Mouse (Mus musculus): ENCODE data around the gene Drosha.
"Not testable (repeated sequence)": the region's sequence is repeated elsewhere in the genome, so short reads cannot be mapped to it uniquely, and the experiment has no call there.

Drosha gene

DNA sequence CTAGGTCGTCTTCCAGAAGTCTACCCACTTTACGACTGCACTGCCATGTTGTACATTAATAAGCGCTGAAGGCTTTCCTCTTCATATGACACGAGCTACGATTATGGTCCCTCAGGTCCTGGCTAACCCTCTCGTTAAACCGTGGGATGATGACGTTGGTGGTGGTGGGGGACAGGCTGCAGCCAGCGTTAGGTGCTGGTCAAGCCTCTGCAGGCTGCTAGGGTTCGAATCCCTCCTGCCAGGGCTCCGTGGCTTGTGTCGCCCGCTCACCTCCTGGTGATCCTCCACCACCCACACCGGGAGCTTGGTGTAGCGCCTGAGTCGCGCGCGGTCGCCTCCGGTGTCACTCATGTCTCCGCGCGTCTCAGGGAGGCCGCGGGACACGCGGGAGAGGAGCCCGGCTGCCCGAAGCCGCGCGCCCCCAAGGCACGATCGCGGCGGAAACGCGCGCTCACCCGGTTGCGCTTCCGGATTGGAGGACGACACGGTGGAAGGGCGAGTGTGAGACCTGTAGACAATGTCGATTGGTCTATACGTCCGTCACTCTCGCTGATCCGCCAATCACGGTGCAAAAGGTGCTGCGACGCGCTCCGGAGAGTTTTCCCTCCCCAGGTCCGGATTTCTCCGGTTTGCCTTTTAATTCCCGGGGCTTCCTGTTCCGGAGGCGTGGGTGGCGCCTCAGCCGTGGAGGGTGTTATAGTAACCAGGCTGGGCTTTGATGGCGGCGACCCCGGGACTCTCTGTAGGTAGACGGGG is at the start of gene Drosha, which contains the start of gene 6030458C11Rik:
TSS of gene Drosha (plus strand) at position 619 of the 756 bp plus-strand sequence.
TSS of gene 6030458C11Rik (minus strand) at position 453 of the 756 bp plus-strand sequence.
- in situ Hi-C loops (cut with MboI; ENCODE audit: unreplicated experiment in 2 of 2), result no loop called here

DNA sequence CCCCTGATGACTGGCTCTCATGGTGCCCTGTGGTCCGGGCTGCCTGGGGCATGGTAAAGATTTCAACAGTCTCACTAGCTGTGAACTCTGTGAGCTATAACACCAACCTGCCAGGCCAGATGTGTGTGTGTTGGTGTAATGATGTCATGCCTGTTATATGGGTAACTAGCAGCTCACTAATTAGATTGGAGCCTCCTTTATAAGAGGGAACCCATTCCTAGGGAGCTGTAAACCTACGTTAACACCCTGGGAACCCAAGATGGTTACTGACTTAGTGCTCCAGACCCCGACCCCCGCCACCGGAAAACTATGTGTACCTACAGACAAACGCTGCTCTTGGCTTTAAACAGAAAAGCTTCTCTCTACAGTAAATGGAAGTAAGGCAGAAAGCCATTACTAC is 43.3 kb upstream of the Drosha start:
- in situ Hi-C loops (cut with MboI; ENCODE audit: unreplicated experiment in 2 of 2), result loop anchor here in 1 of 2 experiments (25.0 kb wide), 1 partner anchor 1369 kb away; no protein-coding TSS in a partner anchor

DNA sequence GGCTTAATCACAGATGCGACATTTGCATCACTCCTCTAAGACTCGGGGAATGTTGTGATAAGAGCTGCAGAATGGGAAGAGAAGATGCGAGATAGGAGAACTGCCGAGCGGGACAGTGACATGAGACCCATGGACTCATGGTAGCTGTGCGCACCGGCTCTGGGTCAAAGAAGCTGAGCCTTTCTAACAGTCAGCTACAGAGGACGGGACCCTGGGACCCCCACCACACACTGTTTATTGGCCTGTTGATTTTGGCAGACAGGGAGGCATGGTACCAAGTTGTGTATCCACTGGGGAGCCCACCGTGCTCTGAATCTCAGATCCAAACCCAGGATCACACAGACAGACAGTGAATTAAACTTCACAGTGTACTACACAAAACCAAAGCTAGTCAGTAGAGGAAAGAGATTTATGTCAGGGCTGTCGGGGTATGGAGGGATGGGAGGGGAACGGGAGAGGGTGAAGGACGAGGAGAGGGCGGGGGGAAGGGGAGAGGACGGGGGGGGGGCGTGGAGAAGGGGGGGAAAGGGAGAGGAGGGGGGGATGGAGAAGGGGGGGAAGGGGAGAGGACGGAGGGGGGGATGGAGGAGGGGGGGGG is 42.8 kb upstream of the Drosha start:
- in situ Hi-C loops (cut with MboI; ENCODE audit: unreplicated experiment in 2 of 2), result loop anchor here in 1 of 2 experiments (25.0 kb wide), 1 partner anchor 1370 kb away; no protein-coding TSS in a partner anchor

DNA sequence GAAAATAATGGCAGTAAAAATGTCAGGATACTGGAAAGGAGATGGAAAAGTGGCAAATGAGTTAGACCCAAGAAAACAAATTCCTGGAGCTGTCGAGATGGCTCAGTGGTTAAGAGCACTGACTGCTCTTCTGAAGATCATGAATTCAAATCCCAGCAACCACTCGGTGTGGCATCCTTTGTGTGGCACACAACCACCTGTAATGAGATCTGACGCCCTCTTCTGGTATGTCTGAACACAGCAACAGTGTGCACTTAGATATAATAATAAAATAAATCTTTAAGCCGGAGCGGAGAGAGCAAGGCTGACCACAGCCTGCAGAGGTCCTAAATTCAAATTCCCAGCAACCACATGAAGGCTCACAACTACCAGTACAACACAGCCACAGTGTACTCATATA is 36.1 kb upstream of the Drosha start:
- in situ Hi-C loops (cut with MboI; ENCODE audit: unreplicated experiment in 2 of 2), result loop anchor here in 1 of 2 experiments (25.0 kb wide), 1 partner anchor 1376 kb away; no protein-coding TSS in a partner anchor

DNA sequence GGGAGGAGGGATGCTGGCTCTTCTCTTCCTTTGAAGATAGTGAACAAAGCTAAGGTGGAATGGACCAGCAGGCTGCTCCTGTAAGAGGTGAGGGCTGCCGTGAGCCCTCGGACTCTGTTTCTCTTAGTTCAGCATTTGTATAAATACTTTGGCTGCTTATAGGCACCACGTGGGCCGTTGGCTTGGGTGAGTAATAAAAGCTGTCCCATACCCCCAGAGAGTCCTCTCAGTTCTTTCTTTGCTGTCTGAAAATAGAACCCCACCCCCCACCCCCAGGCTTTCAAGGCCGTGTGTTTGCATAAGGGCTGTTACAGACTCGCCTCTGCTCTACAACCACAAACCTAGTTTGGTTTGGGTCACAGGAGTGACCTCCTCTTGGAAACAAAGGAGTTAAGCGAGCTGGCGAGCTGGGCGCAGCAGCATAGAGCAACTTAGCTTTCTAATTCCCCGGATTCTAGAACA is 35.2 kb upstream of the Drosha start:
- in situ Hi-C loops (cut with MboI; ENCODE audit: unreplicated experiment in 2 of 2), result loop anchor here in 1 of 2 experiments (25.0 kb wide), 1 partner anchor 1377 kb away; no protein-coding TSS in a partner anchor

DNA sequence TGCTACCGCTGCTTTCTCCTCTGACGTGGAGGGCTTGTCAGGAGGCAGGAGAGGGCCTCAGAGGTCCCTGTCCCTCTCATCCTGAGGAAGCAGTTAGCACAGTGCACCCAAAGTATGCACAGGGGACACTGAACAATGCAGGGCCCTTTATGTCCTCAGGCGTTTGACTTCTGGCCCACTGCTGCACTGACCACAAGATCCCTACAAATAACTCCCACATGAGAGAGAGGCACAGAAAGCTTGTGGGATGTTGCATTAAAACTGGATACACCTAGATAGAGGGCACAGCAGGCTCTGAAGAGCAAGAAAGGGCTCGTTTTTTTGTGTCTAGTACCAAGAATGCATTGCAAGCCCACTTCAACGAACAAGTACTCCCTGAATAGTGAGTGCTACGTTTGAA is 30.3 kb upstream of the Drosha start:
- in situ Hi-C loops (cut with MboI; ENCODE audit: unreplicated experiment in 2 of 2), result loop anchor here (5.0 to 25.0 kb wide), 10 partner anchors 207 to 1390 kb away; no protein-coding TSS in a partner anchor

DNA sequence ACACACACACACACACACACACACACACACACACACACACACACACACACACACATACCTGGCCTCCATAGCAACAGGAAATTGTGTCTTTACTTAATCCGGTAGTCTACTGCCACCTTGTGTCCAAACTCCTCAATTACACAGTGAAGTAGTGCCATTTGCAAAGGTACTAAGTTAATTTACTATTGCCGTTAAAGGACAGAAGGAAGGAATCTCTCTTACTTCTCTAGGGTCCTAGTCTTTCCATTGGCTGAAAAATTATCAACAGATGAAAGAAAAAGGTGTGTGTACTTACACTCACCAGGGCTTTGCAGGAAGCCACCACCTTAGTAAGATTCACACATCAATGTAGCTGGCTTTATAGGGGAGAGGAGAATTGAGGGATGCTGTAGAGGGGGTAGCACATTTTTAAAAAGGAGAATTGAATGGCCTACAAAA is 29.1 kb upstream of the Drosha start:
- in situ Hi-C loops (cut with MboI; ENCODE audit: unreplicated experiment in 2 of 2), result loop anchor here (5.0 to 25.0 kb wide), 9 partner anchors 428 to 1391 kb away; no protein-coding TSS in a partner anchor

DNA sequence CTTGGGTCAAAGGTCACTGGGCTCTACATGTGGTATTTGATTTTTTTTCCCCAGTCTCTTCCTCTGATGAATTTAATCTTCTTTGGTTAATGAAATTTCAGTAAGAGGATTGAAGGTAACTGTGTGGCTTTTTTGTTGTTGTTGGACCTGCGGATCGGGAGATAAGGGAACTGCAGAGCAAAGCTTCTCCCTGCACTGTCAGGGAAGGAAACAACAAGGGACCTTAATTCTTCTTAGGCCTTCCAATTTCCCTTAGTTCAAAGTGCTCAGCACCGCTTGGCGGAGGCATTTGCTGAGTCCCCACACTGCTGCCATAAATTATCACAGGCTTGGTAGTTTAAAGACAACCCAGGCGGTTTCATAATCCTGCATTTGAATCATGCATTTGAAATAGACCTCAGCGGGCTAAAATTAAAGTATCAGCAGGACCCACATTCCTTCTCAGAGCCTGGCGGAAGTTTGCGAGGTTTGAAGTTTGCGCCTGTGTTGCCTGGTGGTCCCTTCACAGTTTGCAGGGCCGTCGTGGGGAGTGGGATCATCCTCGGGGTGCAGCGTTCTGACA is 28.6 kb upstream of the Drosha start:
- in situ Hi-C loops (cut with MboI; ENCODE audit: unreplicated experiment in 2 of 2), result loop anchor here (5.0 to 25.0 kb wide), 9 partner anchors 429 to 1391 kb away; no protein-coding TSS in a partner anchor

DNA sequence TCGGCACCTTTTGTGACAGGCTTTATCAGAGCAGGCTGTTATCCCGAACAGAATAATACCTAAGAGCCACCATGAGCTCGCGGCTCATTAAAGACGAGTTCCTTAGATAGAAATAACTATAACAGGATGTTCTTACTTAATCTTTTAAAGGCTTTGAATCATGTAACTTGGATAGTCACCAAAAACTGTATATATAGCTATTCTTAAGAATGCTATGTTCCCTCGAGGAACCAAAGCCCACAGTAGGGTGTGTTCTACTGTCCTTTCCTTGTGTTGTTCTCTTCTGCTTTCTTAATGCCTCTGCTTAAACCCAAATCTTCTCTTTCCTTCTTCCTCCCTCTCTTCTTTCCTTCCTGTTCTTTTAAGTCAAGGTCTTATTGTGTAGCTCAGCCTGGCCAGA is 26.6 kb upstream of the Drosha start:
- in situ Hi-C loops (cut with MboI; ENCODE audit: unreplicated experiment in 2 of 2), result loop anchor here (5.0 to 25.0 kb wide), 9 partner anchors 431 to 1393 kb away; no protein-coding TSS in a partner anchor

DNA sequence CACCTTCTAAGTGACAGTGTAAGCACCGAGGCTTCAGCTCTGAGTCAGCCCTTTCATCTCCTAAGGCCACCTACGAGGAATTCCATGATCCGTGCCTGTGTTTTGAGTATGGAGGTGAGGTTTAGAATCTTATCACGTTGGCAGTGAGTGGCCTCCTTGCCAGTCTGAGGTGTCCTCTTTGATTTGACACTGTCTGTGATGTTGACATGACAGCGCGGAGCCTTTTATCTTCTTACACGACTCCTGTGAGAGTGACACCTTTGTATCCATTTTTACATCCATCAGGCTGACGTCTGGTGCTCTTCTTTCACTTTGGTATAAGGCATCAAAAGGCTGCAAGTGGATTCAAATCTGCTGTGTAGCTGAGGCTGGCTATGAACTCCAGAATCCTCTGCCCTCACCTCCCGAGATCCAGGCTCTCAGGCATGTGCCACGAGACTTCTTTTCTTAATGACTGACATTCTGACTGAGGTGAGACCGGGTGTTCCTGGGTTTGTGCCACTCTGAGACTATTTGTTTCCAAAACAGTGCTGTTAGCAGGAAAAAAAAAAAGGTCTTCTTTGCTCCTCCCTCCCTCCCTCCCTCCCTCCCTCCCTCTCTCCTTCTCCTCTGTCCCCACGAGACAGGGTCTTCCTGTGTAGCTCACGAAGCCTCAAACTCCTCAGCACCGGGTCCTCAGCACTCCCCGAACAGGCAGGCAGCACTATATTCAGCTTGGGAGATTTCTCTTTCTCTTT is 24.0 kb upstream of the Drosha start:
- in situ Hi-C loops (cut with MboI; ENCODE audit: unreplicated experiment in 2 of 2), result no loop called here

DNA sequence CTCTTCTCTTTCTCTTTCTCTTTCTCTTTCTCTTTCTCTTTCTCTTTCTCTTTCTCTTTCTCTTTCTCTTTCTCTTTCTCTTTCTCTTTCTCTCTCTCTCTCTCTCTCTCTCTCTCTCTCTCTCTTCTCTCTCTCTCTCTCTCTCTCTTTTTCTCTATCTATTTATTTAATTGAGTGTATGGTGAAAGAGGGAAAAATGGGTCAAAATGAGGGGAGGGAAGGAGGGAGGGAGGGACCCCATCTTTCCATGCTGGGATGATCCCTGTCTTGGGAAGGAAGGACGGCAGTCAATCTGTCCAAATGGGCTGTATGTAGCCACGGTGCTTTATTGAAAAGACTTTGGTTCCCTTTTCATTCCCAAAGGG is 23.5 kb upstream of the Drosha start:
- in situ Hi-C loops (cut with MboI; ENCODE audit: unreplicated experiment in 2 of 2), result not testable (repeated sequence)

DNA sequence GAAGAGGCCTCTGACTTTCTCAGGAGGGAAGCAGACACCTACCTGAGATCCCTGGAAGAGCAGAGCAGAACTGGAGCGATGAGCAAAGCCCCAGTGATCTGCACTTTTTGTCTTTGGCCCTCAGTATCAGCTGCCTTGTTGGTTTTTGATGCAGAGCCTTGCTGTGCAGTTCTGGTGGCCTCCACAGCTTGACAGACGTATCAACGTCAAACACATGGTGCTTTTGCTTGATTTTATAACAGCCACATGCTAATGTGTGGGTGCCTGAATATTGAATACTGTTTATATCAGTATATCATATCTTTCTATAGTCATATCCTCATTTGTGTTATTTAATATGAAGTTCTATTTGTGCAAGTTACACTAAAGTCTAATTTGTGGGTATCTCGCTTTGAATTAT is 19.5 kb upstream of the Drosha start:
- in situ Hi-C loops (cut with MboI; ENCODE audit: unreplicated experiment in 2 of 2), result no loop called here

DNA sequence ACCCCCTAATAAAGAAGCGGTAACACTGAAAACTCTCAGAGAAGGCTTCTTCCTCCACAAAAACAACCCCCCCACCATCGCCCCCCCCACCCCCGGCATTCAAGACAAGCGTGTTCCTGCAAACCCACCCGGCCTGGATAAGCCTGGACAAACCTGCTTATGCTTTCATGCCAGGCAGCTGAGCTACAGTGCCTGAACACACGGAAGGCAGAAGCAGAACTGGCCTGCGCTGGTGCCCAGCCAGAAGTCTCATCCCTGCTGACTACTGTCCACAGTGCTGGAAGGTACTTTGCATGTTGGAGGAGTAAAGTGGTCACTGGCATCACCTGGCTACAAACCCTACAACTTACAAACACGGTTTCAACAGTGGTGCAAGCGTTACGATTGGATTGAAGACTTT is 17.5 kb upstream of the Drosha start:
- in situ Hi-C loops (cut with MboI; ENCODE audit: unreplicated experiment in 2 of 2), result no loop called here

DNA sequence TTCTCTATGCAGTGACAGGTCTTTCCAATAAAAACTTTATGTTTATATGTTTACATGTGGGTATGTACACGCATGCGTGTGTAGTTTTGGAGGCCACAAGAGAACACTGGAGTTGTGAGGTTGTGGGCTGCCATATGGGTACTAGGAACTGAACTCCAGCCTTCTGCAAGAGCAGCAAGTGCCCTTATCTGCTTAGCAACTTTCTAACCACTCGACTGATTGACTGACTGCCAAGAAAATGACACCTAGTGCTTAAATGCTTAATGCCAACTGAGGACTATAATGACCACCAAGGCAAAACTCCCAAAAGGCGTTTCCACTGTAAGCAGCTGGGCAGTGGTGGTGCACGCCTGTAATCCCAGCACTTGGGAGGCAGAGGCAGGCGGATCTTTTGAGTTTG is 15.3 kb upstream of the Drosha start:
- in situ Hi-C loops (cut with MboI; ENCODE audit: unreplicated experiment in 2 of 2), result no loop called here

DNA sequence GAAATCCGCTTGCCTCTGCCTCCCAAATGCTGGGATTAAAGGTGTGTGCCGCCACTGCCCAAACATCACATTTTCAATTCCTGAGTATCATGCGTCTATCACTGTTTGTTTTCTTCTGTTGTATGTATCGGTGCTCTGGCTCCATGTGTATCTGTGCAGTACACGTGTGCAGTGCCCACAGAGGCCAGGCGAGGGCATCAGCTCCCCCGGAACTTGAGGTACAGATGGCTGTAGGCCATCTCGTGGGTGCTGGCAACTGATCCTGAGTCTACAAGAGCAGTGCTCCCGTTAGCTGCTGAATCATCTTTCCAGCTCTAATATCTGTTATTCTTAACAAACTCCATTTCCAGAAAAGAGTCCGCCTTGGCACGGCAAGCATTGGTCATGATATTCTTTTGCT is 12.0 kb upstream of the Drosha start:
- in situ Hi-C loops (cut with MboI; ENCODE audit: unreplicated experiment in 2 of 2), result no loop called here

DNA sequence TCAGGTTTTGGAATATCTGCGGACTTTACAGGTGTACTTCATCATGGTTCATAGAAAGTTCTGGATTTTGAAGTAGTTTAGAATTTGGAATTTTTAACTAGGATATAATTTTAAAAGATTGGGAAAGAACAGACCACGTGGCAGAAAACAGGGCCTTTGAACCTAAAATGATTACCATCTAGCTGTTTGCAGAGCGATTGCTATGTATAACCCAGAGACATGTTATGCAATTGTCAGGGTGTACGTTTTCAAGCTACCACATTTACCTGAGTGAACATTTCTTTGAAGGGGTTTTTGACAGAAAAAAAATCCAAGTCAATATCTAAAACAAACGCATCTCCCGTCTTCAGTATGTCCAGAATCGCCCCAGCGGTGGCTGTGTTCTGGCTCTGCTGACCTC is 7.0 kb upstream of the Drosha start:
- in situ Hi-C loops (cut with MboI; ENCODE audit: unreplicated experiment in 2 of 2), result no loop called here

DNA sequence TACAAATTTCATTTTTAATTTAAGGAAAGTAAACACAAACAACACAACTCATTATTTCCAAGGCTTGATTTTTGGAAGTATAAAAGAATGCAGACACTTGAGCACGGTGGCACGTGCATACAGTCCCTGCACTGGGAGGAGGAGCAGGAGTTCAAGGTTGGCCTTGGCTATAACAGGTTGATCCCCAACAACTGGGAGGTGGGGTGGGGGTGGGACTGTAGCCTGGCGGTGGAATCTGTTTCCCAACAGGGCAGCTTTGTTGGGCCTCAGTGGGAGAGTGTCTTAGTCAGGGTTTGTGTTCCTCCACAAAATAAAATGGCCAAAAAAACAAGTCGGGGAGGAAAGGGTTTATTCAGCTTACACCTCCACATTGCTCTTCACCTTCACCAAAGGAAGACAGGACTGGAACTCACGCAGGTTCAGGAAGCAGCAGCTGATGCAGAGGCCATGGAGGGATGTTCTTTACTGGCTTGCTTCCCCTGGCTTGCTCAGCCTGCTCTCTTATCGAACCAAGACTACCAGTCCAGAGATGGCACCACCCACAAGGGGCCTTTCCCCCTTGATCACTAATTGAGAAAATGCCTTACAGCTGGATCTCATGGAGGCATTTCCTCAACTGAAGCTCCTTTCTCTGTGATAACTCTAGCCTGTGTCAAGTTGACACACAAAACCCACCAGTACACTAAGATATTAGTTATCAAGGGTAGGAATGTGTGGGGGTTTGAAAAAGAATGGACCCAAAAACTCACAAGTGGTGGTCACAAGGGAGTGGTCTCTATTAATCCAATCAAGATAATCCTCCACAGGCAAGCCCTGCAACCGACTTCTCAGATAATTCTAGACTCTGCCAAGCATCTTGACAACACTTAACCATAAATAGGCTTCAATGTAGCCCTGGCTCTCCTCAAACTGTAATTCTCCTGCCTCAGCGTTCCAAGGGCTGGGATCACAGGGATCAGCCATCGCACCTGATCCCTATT is 1.9 kb upstream of the Drosha start:
- in situ Hi-C loops (cut with MboI; ENCODE audit: unreplicated experiment in 2 of 2), result no loop called here

DNA sequence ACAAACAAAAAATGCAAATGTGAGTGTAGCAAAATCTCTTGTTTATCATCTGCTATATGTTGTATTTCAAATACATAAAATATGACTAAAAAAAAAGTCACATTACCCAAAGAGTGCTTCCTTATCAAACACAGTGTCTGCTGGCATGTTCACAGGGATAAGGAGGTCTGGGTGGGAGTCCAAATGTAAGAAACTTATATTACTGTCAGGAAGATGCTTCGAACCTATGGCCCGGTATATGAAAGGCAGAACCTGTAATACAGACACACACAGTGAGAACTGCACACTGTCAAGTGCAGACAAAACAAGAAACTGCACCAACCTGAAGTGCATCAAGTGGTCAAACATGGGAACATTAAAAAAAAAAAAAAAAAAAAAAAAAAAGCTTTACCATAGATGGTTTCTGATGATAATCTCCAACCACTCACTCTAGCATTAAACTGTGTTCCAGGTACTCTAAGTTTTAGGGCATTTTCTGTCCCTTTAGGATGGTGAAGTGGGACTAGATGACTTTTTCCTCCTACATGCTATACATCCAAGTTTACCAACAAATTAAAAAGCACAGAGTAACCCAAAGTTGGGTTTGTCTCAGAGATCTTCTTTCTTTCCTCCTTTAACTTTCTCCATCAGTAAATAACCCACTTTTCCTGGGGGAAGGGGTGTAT is 1.0 kb upstream of the Drosha start:
- in situ Hi-C loops (cut with MboI; ENCODE audit: unreplicated experiment in 2 of 2), result no loop called here

DNA sequence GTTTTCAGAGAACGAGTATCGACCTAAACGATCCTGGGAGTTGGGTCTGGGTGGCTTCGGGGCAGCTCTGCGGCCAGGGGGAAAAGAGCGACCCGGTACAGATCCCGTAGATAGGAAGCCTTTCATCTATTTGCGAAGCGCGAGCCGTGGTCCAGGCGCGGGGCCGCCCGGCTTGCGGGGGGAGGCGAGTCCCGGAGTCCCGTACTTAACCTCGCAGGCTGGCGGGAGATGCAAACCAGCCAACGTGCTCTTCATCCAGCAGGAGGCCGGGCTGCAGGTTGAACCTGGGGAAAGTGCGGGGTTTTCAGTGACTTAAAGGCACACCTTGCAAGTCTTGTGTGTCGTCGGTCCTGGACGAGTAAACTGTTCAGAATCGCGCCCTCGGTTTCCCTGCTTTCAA is 350 bp downstream of the Drosha start:
- in situ Hi-C loops (cut with MboI; ENCODE audit: unreplicated experiment in 2 of 2), result no loop called here
